Mouse (Mus musculus) CH12.LX (cell line): ENCODE results near the gene Gm49354. TPM values are rescaled to one million over a fixed set of nuclear protein-coding genes. Genes with fewer than 3 reads are reported as not detected.

Experiments
- DNase-seq: peaks from one replicate; pipeline ENCODE4 v3.0.0-alpha.2; 2013; ENCODE audit errors: extremely low read depth
- H3K27ac ChIP-seq: 2 replicates; pipeline ENCODE4 v1.5.1; 2012; ENCODE audit warnings: low read depth, mild to moderate bottlenecking, control low read depth, moderate library complexity; ENCODE audit not compliant: insufficient read depth
- H3K27me3 ChIP-seq: replicated peaks from 2 replicates; pipeline ENCODE3; 2012; ENCODE audit warnings: inconsistent platforms
- H3K36me3 ChIP-seq, 2 experiments: replicated peaks in 1 of 2; 2 replicates each; pipeline versions ENCODE3 to v1.6.1; 2012; ENCODE audit warnings: inconsistent platforms in 1 of 2, low read length in 1 of 2, mild to moderate bottlenecking in 1 of 2, mixed read lengths in 1 of 2, moderate library complexity in 1 of 2; ENCODE audit not compliant: control insufficient read depth in 1 of 2, insufficient read depth in 1 of 2
- H3K4me1 ChIP-seq, 2 experiments: 2 replicates each; pipeline ENCODE4 v1.6.1; 2012; ENCODE audit warnings: inconsistent platforms in 1 of 2, moderate library complexity in 1 of 2; ENCODE audit not compliant: insufficient read depth in 2 of 2, control insufficient read depth in 1 of 2
- H3K4me2 ChIP-seq: 2 replicates; pipeline ENCODE4 v1.6.1; 2012; ENCODE audit warnings: low read depth, mild to moderate bottlenecking, control low read depth; ENCODE audit not compliant: poor library complexity, insufficient read depth, severe bottlenecking
- H3K4me3 ChIP-seq, 3 experiments: fragments of 150-350 bp in 1 of 3; sonication (generic) in 1 of 3; replicated peaks in 1 of 3; 2 replicates each; pipeline versions ENCODE3 to v1.5.1; 2011 to 2012; ENCODE audit warnings: low read depth in 2 of 3, low read length in 2 of 3, mild to moderate bottlenecking in 2 of 3, moderate library complexity in 2 of 3, control low read depth in 1 of 3, improper control_type of control experiment in 1 of 3, inconsistent platforms in 1 of 3, mixed read lengths in 1 of 3; ENCODE audit not compliant: poor library complexity in 1 of 3
- H3K79me2 ChIP-seq: replicated peaks from 2 replicates; pipeline ENCODE4 v1.6.1; 2012; ENCODE audit warnings: mild to moderate bottlenecking, moderate library complexity; ENCODE audit not compliant: control insufficient read depth, poor library complexity, insufficient read depth, severe bottlenecking; ENCODE audit errors: extremely low read depth
- H3K9ac ChIP-seq: 2 replicates; pipeline ENCODE4 v1.6.1; 2012; ENCODE audit warnings: low read depth, mild to moderate bottlenecking, control low read depth, moderate library complexity; ENCODE audit not compliant: insufficient read depth
- H3K9me3 ChIP-seq: replicated peaks from 2 replicates; pipeline ENCODE3; 2012; ENCODE audit warnings: low read length, inconsistent platforms, mixed read lengths
- CHD2 ChIP-seq: IDR thresholded peaks from 2 replicates; pipeline ENCODE4 v1.6.1; 2011; ENCODE audit warnings: low read length, improper control_type of control experiment
- CTCF ChIP-seq, 2 experiments: IDR thresholded peaks in 1 of 2; conservative IDR thresholded peaks in 1 of 2; 2 replicates each; pipeline ENCODE4 v1.5.1; 2011 to 2012; ENCODE audit warnings: low read depth in 2 of 2, low read length in 2 of 2, improper control_type of control experiment in 1 of 2, inconsistent platforms in 1 of 2, mild to moderate bottlenecking in 1 of 2, moderate library complexity in 1 of 2
- E2F4 ChIP-seq: IDR thresholded peaks from 2 replicates; pipeline ENCODE4 v1.6.1; 2011; ENCODE audit warnings: low read depth, low read length, improper control_type of control experiment; ENCODE audit not compliant: insufficient replicate concordance
- ELF1 ChIP-seq: IDR thresholded peaks from 2 replicates; pipeline ENCODE4 v1.6.1; 2014; ENCODE audit warnings: low read depth, mild to moderate bottlenecking, inconsistent platforms, low read length, improper control_type of control experiment
- ETS1 ChIP-seq: conservative IDR thresholded peaks from 2 replicates; pipeline ENCODE4 v1.6.1; 2012; ENCODE audit warnings: low read depth, mild to moderate bottlenecking, inconsistent platforms, low read length, improper control_type of control experiment, moderate library complexity
- IRF4 ChIP-seq: IDR thresholded peaks from 2 replicates; pipeline ENCODE4 v1.6.1; 2014; ENCODE audit warnings: low read depth, mild to moderate bottlenecking, inconsistent platforms, low read length, improper control_type of control experiment
- JUN ChIP-seq: IDR thresholded peaks from 2 replicates; pipeline ENCODE4 v1.6.1; 2011; ENCODE audit warnings: low read depth, mild to moderate bottlenecking, low read length, improper control_type of control experiment, moderate library complexity; ENCODE audit not compliant: insufficient read depth
- KAT2A ChIP-seq: IDR thresholded peaks from 2 replicates; pipeline ENCODE4 v1.6.1; 2012; ENCODE audit warnings: low read length, improper control_type of control experiment, inconsistent platforms; ENCODE audit not compliant: insufficient replicate concordance
- MAFK ChIP-seq: IDR thresholded peaks from 2 replicates; pipeline ENCODE4 v1.6.1; 2011; ENCODE audit warnings: low read length, improper control_type of control experiment; ENCODE audit not compliant: insufficient replicate concordance
- MAZ ChIP-seq: IDR thresholded peaks from 2 replicates; pipeline ENCODE4 v1.6.1; 2012; ENCODE audit warnings: low read depth, mild to moderate bottlenecking, inconsistent platforms, low read length, improper control_type of control experiment, moderate library complexity
- NRF1 ChIP-seq: IDR thresholded peaks from 2 replicates; pipeline ENCODE4 v1.6.1; 2014; ENCODE audit warnings: low read depth, mild to moderate bottlenecking, inconsistent platforms, low read length, improper control_type of control experiment, moderate library complexity
- POLR2AphosphoS2 ChIP-seq: IDR thresholded peaks from 2 replicates; pipeline ENCODE4 v1.6.1; 2011; ENCODE audit warnings: low read depth, low read length, improper control_type of control experiment
- RCOR1 ChIP-seq: conservative IDR thresholded peaks from 2 replicates; pipeline ENCODE4 v1.6.1; 2012; ENCODE audit warnings: low read depth, mild to moderate bottlenecking, inconsistent platforms, low read length, improper control_type of control experiment
- SMC3 ChIP-seq: IDR thresholded peaks from 2 replicates; pipeline ENCODE4 v1.6.1; 2011; ENCODE audit warnings: low read depth, low read length, improper control_type of control experiment
- TCF12 ChIP-seq: IDR thresholded peaks from 2 replicates; pipeline ENCODE4 v1.6.1; 2014; ENCODE audit warnings: low read depth, mild to moderate bottlenecking, inconsistent platforms, low read length, improper control_type of control experiment
- USF2 ChIP-seq: conservative IDR thresholded peaks from 2 replicates; pipeline ENCODE4 v1.6.1; 2011; ENCODE audit warnings: low read depth, low read length, improper control_type of control experiment
- ZC3H11A ChIP-seq: IDR thresholded peaks from 2 replicates; pipeline ENCODE4 v1.6.1; 2012; ENCODE audit warnings: low read depth, mild to moderate bottlenecking, inconsistent platforms, low read length, improper control_type of control experiment
- ZKSCAN1 ChIP-seq: IDR thresholded peaks from 2 replicates; pipeline ENCODE4 v1.6.1; 2012; ENCODE audit warnings: low read depth, inconsistent platforms, low read length, improper control_type of control experiment, borderline replicate concordance
- ZMIZ1 ChIP-seq: IDR thresholded peaks from 2 replicates; pipeline ENCODE4 v1.6.1; 2012; ENCODE audit warnings: low read depth, mild to moderate bottlenecking, inconsistent platforms, low read length, improper control_type of control experiment
- ZNF384 ChIP-seq: IDR thresholded peaks from 2 replicates; pipeline ENCODE4 v1.6.1; 2012; ENCODE audit warnings: low read depth, low read length, improper control_type of control experiment, inconsistent platforms
- dilution Hi-C: fragments of 300-500 bp; cut with MboI; formaldehyde crosslinking; loops from 2 replicates; pipeline ENCODE4 v1.14.3; 2020; ENCODE audit warnings: low sequenced_read_pairs; ENCODE audit not compliant: extremely low pct_unique_long_range_greater_than_20kb, extremely low pct_ligation_motif_present
- in situ Hi-C: fragments of 300-500 bp; cut with MboI; formaldehyde crosslinking; loops from 3 replicates; pipeline ENCODE4 v1.14.3; 2019; ENCODE audit warnings: low sequenced_read_pairs, low pct_ligation_motif_present, low pct_unique_long_range_greater_than_20kb, mixed read lengths
- polyA plus RNA-seq: library from polyadenylated mRNA; unstranded; fragments of >175 nt; gene quantifications from 2 replicates; pipeline ENCODE4 v1.2.1, GENCODE M21; 2012; ENCODE audit warnings: low read depth; ENCODE audit not compliant: insufficient read length
- total RNA-seq, 2 experiments: library from RNA; depleted of rRNA; stranded (reverse); fragments of 300-350 nt in 1 of 2; fragments of >200 nt in 1 of 2; gene quantifications; 2 replicates each; pipeline ENCODE4 v1.2.3; 2012 to 2014

The Gm49354 gene
- total and polyA plus RNA-seq, 3 experiments = not detected

- dilution Hi-C loops = no loop called here
- TF ChIP-seq IRF4 = no peak
- no peak for TF ChIP-seq ZMIZ1
- TF ChIP-seq CTCF (conservative IDR thresholded peaks at IDR 0.05 in 1 of 2, IDR thresholded peaks at IDR 0.05 in 1 of 2; ENCODE audit: low read depth in 2 of 2, low read length in 2 of 2) = no peak
- no peak for TF ChIP-seq POLR2AphosphoS2
- no peak for TF ChIP-seq CHD2
- TF ChIP-seq ELF1 = no peak
- no peak for TF ChIP-seq JUN
- TF ChIP-seq E2F4 = no peak
- TF ChIP-seq MAFK = no peak
- TF ChIP-seq, all 38 proteins: peak for 0
- Histone ChIP-seq H3K9ac (no peak within 1 kb of the TSS), H3K4me1 (peaks cover 4 to 12% of the 10 kb centered on the region in 2 experiments), H3K4me3 (no peak within 1 kb of the TSS), H3K27ac (no peak within 1 kb of the TSS), H3K36me3 (no peaks in the 10 kb centered on the region), H3K27me3 (peaks cover 2% of the 10 kb centered on the region), H3K79me2 (no peaks in the 10 kb centered on the region), H3K4me2 (no peak within 1 kb of the TSS), H3K9me3 (no peaks in the 10 kb centered on the region)
- no peak for DNase-seq
- in situ Hi-C loops = loop anchor here (25.0 kb wide), 1 partner anchor 1119 kb away; the partner anchor contains the start of gene Slc28a3
Measured at GRCm38 (mm10) chr13:59731652-59732051, 50.4 kb downstream of the Gm49354 start, which contains the start of gene Spata31d1d. TSS of gene Spata31d1d (minus strand) at chr13:59731752.

DNA sequence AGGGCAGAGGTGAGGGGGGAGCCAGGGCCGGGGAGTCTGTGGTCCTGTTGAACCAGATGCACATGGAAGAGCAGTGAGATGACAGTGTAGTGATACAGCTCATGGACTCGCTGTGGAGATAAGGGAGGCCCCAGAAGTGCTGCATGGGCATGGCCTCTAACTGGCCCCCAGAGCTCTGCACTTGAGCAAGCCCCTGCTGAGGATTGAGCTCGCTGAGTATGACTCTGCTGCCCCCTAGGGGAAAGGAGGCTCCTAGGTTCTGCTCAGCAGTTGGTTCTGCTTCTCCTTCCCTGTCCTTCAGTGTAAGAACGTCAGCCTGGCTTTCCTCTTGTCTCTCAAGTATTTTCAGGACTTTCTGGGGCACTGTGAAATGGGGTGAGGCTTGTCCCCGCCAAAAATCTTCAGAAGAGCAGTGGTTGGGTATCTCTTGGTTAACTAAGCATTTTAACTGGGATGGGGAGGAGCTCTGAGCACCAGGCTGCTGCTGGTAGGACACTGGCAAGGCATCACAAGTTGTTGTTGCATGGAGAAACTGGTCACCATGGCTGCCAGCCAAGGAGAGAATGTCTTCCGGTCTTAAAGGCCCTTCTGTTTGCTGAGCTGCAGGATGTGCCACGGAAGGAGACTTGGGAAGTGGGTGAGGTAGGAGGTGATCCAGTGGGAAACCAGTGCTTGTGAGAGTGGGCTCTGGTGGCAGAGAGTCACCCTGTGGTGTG lies 53.5 kb downstream of the Gm49354 start:
- H3K4me3 ChIP-seq = no peak overlapping the region
- no peak overlapping the region for H3K4me2 ChIP-seq
- H3K9me3 ChIP-seq = no peaks in the 10 kb centered on the region
- peaks cover 3% of the 10 kb centered on the region for H3K27me3 ChIP-seq
- H3K9ac ChIP-seq = no peak overlapping the region
- in situ Hi-C loops = loop anchor here (25.0 kb wide), 1 partner anchor 1116 kb away; the partner anchor contains the start of gene Slc28a3
- TF ChIP-seq SMC3 = peak; percentile 90
- TF ChIP-seq KAT2A = no peak
- no peak for TF ChIP-seq ZNF384
- TF ChIP-seq ETS1 = no peak
- no peak for TF ChIP-seq USF2
- TF ChIP-seq MAFK = no peak
- 0 out of 2 replicates have a peak, but pooled peaks have one; percentile 18 for TF ChIP-seq NRF1
- 0 out of 2 replicates have a peak, but pooled peaks have one; percentile 17 for TF ChIP-seq TCF12
- TF ChIP-seq CTCF (conservative IDR thresholded peaks at IDR 0.05 in 1 of 2, IDR thresholded peaks at IDR 0.05 in 1 of 2; ENCODE audit: low read depth in 2 of 2, low read length in 2 of 2) = peak; percentile 85 to 96
- TF ChIP-seq ZKSCAN1 = no peak
- peak; percentile 66 for TF ChIP-seq ZC3H11A
- 0 out of 2 replicates have a peak, but pooled peaks have one; percentile 9 for TF ChIP-seq ELF1
- no peak for TF ChIP-seq RCOR1
- no peak for TF ChIP-seq MAZ
- no peak for TF ChIP-seq CHD2
- dilution Hi-C loops = no loop called here
- peaks cover 0 to 6% of the 10 kb centered on the region in 2 experiments; a peak in 2 of 4 replicates for H3K4me1 ChIP-seq
- peak; percentile 84 for DNase-seq
- H3K27ac ChIP-seq = no peak overlapping the region
- no peaks in the 10 kb centered on the region for H3K79me2 ChIP-seq
- no peaks in the 10 kb centered on the region for H3K36me3 ChIP-seq
